25 mouse cellular contexts compared by ENCODE assay signal in genomic region chr8:108608678-108609077, GRCm38 (mm10).
DNase-seq lines count a peak whose midpoint lies in the region; ATAC-seq lines count a peak whose summit lies in the region.
"Had no signal": no experiment of that assay in that cellular context is flagged by ENCODE, and none has a peak within 500 bp of the region (broad histone marks: within the 10 kb centered on the region; RNA-seq: fewer than 3 reads in every experiment).

No protein-coding gene starts in this region.

- no peak overlapping the region for H3K27ac ChIP-seq in embryonic facial prominence, embryonic 14.5 days (replicated peaks; ENCODE audit: low read depth, low read length)
- no peak overlapping the region for H3K27ac ChIP-seq in embryonic facial prominence, embryonic 10.5 days (replicated peaks)
- no peak overlapping the region for H3K27ac ChIP-seq in kidney, embryonic 14.5 days (ENCODE audit: low read depth, low read length)
- 0 out of 2 replicates have a peak overlapping the region, but pooled peaks have one; percentile 3 for H3K27ac ChIP-seq in brown adipose tissue, adult 24 weeks (replicated peaks; ENCODE audit: low read depth, low read length)
- H3K27ac ChIP-seq in hindbrain, embryonic 12.5 days: no peak overlapping the region
- no peak overlapping the region for H3K27ac ChIP-seq in forebrain, embryonic 14.5 days (ENCODE audit: low read depth, low read length)
- H3K27ac ChIP-seq: embryonic facial prominence, embryonic 15.5 days; forebrain, embryonic 15.5 days; heart, embryonic 15.5 days; hindbrain, embryonic 10.5 days; hindbrain, embryonic 14.5 days; hindbrain, postnatal 0 days had no signal

- H3K27me3 ChIP-seq in embryonic facial prominence, embryonic 14.5 days (replicated peaks; ENCODE audit: control insufficient read depth, insufficient read depth, low read length): no peaks in the 10 kb centered on the region
- peaks cover 13% of the 10 kb centered on the region; the same call in 1 of the 2 replicates for H3K27me3 ChIP-seq in embryonic facial prominence, embryonic 10.5 days (replicated peaks; ENCODE audit: low read depth, poor library complexity, severe bottlenecking)
- H3K27me3 ChIP-seq in kidney, embryonic 14.5 days (ENCODE audit: control insufficient read depth, insufficient read depth, low read length): no peaks in the 10 kb centered on the region
- H3K27me3 ChIP-seq in hindbrain, embryonic 12.5 days: no peaks in the 10 kb centered on the region
- no peaks in the 10 kb centered on the region for H3K27me3 ChIP-seq in forebrain, embryonic 14.5 days (replicated peaks; ENCODE audit: control insufficient read depth, insufficient read depth, low read length)
- H3K27me3 ChIP-seq: embryonic facial prominence, embryonic 15.5 days; forebrain, embryonic 15.5 days; heart, embryonic 12.5 days; heart, embryonic 15.5 days had no signal

- no peak overlapping the region for H3K9ac ChIP-seq in embryonic facial prominence, embryonic 14.5 days (ENCODE audit: low read depth, low read length)
- no peak overlapping the region for H3K9ac ChIP-seq in kidney, embryonic 14.5 days (ENCODE audit: low read depth, low read length)
- no peak overlapping the region for H3K9ac ChIP-seq in hindbrain, embryonic 12.5 days
- no peak overlapping the region for H3K9ac ChIP-seq in forebrain, embryonic 14.5 days (ENCODE audit: low read length)
- H3K9ac ChIP-seq: embryonic facial prominence, embryonic 15.5 days; forebrain, embryonic 15.5 days; heart, embryonic 12.5 days; heart, embryonic 15.5 days; hindbrain, embryonic 14.5 days had no signal

- no peak overlapping the region for H3K4me2 ChIP-seq in embryonic facial prominence, embryonic 14.5 days (ENCODE audit: low read depth, low read length)
- no peak overlapping the region for H3K4me2 ChIP-seq in kidney, embryonic 14.5 days (replicated peaks; ENCODE audit: low read depth, low read length)
- no peak overlapping the region for H3K4me2 ChIP-seq in hindbrain, embryonic 12.5 days (replicated peaks)
- H3K4me2 ChIP-seq in forebrain, embryonic 14.5 days (ENCODE audit: low read length): no peak overlapping the region
- H3K4me2 ChIP-seq: embryonic facial prominence, embryonic 15.5 days; forebrain, embryonic 15.5 days; heart, embryonic 12.5 days; heart, embryonic 15.5 days; hindbrain, embryonic 14.5 days had no signal

- H3K36me3 ChIP-seq in embryonic facial prominence, embryonic 14.5 days (ENCODE audit: control insufficient read depth, insufficient read depth, low read length): no peaks in the 10 kb centered on the region
- H3K36me3 ChIP-seq in embryonic facial prominence, embryonic 10.5 days (replicated peaks): no peaks in the 10 kb centered on the region
- H3K36me3 ChIP-seq in kidney, embryonic 14.5 days (ENCODE audit: control insufficient read depth, insufficient read depth, low read length): no peaks in the 10 kb centered on the region
- no peaks in the 10 kb centered on the region for H3K36me3 ChIP-seq in hindbrain, embryonic 12.5 days
- H3K36me3 ChIP-seq in forebrain, embryonic 14.5 days (ENCODE audit: control insufficient read depth, insufficient read depth, low read length): no peaks in the 10 kb centered on the region
- H3K36me3 ChIP-seq: embryonic facial prominence, embryonic 15.5 days; forebrain, embryonic 15.5 days; heart, embryonic 12.5 days; heart, embryonic 15.5 days; hindbrain, embryonic 10.5 days had no signal

- DNase-seq in embryonic facial prominence, embryonic 14.5 days (ENCODE audit: low spot score): peak; percentile 13
- no peak for DNase-seq in embryonic facial prominence, embryonic 10.5 days (ENCODE audit: low spot score)
- peak; percentile 28 for DNase-seq in kidney, adult 9 months
- DNase-seq in kidney, postnatal 14 days: peak; percentile 28
- DNase-seq in forebrain, embryonic 14.5 days (ENCODE audit: low spot score): no peak
- DNase-seq: adrenal gland, postnatal 10 days; adrenal gland, postnatal 36 days; cerebellum, adult 11-12 months; cerebellum, adult 8-10 months; cerebellum, postnatal 10 days; cerebellum, postnatal 36 days; embryo, embryonic 11 days; gastrocnemius, postnatal 10 days; heart, postnatal 36 days had no signal

- WGBS in embryonic facial prominence, embryonic 14.5 days: 51% methylated on average over 5 of the region's 5 CpGs
- WGBS in embryonic facial prominence, embryonic 10.5 days: 79% methylated on average over 5 of the region's 5 CpGs
- 17% methylated on average over 5 of the region's 5 CpGs for WGBS in kidney, embryonic 14.5 days
- WGBS in hindbrain, embryonic 12.5 days: 74% methylated on average over 5 of the region's 5 CpGs
- 84% methylated on average over 5 of the region's 5 CpGs for WGBS in forebrain, embryonic 14.5 days

- no peak overlapping the region for H3K4me3 ChIP-seq in embryonic facial prominence, embryonic 14.5 days (ENCODE audit: low read depth, low read length)
- H3K4me3 ChIP-seq in embryonic facial prominence, embryonic 10.5 days: no peak overlapping the region
- H3K4me3 ChIP-seq in kidney, embryonic 14.5 days (ENCODE audit: low read length): no peak overlapping the region
- no peak overlapping the region for H3K4me3 ChIP-seq in brown adipose tissue, adult 24 weeks (ENCODE audit: insufficient read depth, low read depth, low read length)
- no peak overlapping the region for H3K4me3 ChIP-seq in hindbrain, embryonic 12.5 days
- H3K4me3 ChIP-seq in forebrain, embryonic 14.5 days (ENCODE audit: low read depth, low read length): no peak overlapping the region
- H3K4me3 ChIP-seq: embryonic facial prominence, embryonic 15.5 days; forebrain, embryonic 15.5 days; heart, embryonic 12.5 days; heart, embryonic 15.5 days; hindbrain, embryonic 10.5 days had no signal

- no peaks in the 10 kb centered on the region for H3K9me3 ChIP-seq in embryonic facial prominence, embryonic 14.5 days (ENCODE audit: control insufficient read depth, low read length)
- no peaks in the 10 kb centered on the region for H3K9me3 ChIP-seq in embryonic facial prominence, embryonic 10.5 days
- H3K9me3 ChIP-seq in kidney, embryonic 14.5 days (ENCODE audit: control insufficient read depth, low read length): no peaks in the 10 kb centered on the region
- no peaks in the 10 kb centered on the region for H3K9me3 ChIP-seq in hindbrain, embryonic 12.5 days (replicated peaks)
- H3K9me3 ChIP-seq in forebrain, embryonic 14.5 days (replicated peaks; ENCODE audit: control insufficient read depth, low read length): no peaks in the 10 kb centered on the region
- H3K9me3 ChIP-seq: embryonic facial prominence, embryonic 15.5 days; forebrain, embryonic 15.5 days; heart, embryonic 12.5 days; heart, embryonic 15.5 days; hindbrain, embryonic 10.5 days had no signal

- 0 out of 2 replicates have a peak, but pooled peaks cover 8% of the 10 kb centered on the region for H3K4me1 ChIP-seq in embryonic facial prominence, embryonic 14.5 days (ENCODE audit: control insufficient read depth, insufficient read depth, low read length)
- peaks cover 23% of the 10 kb centered on the region for H3K4me1 ChIP-seq in embryonic facial prominence, embryonic 10.5 days
- no peaks in the 10 kb centered on the region for H3K4me1 ChIP-seq in kidney, embryonic 14.5 days (ENCODE audit: control insufficient read depth, insufficient read depth, low read length)
- H3K4me1 ChIP-seq in brown adipose tissue, adult 24 weeks (ENCODE audit: control insufficient read depth, insufficient read depth, insufficient read length, low read length): no peaks in the 10 kb centered on the region
- H3K4me1 ChIP-seq in hindbrain, embryonic 12.5 days: peaks cover 5% of the 10 kb centered on the region
- no peaks in the 10 kb centered on the region for H3K4me1 ChIP-seq in forebrain, embryonic 14.5 days (ENCODE audit: control insufficient read depth, insufficient read depth, low read length)
- H3K4me1 ChIP-seq: forebrain, embryonic 15.5 days had no signal

- no peak for ATAC-seq in embryonic facial prominence, embryonic 14.5 days (ENCODE audit: low read depth)
- no peak for ATAC-seq in kidney, embryonic 14.5 days (ENCODE audit: low FRiP score, low TSS enrichment)
- no peak for ATAC-seq in hindbrain, embryonic 12.5 days (ENCODE audit: low FRiP score)
- no peak for ATAC-seq in forebrain, embryonic 14.5 days
- ATAC-seq: forebrain, embryonic 15.5 days; hindbrain, postnatal 0 days; inflammation-experienced regulatory T-cells, adult 6 months had no signal

Comparison
In these comparisons a context has a peak if more than half of its experiments do, and no peak if none do; other contexts are left out.
1. DNase-seq: peak in embryonic facial prominence, embryonic 14.5 days (single experiment), kidney, adult 9 months (single experiment) and kidney, postnatal 14 days (single experiment); none in embryonic facial prominence, embryonic 10.5 days (single experiment) and forebrain, embryonic 14.5 days (single experiment).